Mouse (Mus musculus): ENCODE results near the gene Sh3bp4. TPM values are rescaled to one million over a fixed set of nuclear protein-coding genes. Genes with fewer than 3 reads are reported as not detected.

The Sh3bp4 gene
- polyA plus RNA-seq, 1 experiment from 2014 or later, result 22.6 TPM

DNA sequence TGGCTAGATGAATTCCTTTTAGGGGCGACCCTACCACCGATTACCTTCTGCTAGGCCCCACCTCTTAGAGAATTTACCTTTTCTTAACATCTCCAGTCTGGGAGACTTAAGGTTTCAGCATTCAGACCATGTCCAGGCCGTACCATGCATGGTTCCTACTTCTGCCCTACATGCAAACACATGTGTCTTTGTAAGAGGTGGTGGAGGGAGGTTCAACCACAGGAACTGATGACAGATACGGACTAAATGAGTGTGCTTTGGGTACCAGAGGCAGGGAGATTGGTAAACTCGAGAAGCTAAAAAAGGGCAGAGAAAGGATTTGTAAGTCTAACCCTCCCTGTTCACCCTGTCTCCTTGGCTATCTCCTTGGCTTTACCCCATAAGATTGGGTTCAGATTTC is 23.5 kb downstream of the Sh3bp4 start:
- no peaks in the 10 kb centered on the region for H3K27me3 ChIP-seq (replicated peaks; ENCODE audit: control insufficient read depth, insufficient read depth, low read length)
- H3K36me3 ChIP-seq (ENCODE audit: control insufficient read depth, insufficient read depth, low read length), result no peaks in the 10 kb centered on the region
- H3K27ac ChIP-seq (ENCODE audit: low read depth), result no peak overlapping the region
- H3K9me3 ChIP-seq (ENCODE audit: control insufficient read depth, low read length), result no peaks in the 10 kb centered on the region
- H3K9ac ChIP-seq (ENCODE audit: low read length), result no peak overlapping the region
- DNase-seq (ENCODE audit: low spot score) (no peak), ATAC-seq (replicated peaks; ENCODE audit: low FRiP score, low TSS enrichment, low read depth) (no peak)
- H3K4me1 ChIP-seq (replicated peaks; ENCODE audit: control insufficient read depth, insufficient read depth, low read length), result peaks cover 52% of the 10 kb centered on the region
- no peak overlapping the region for H3K4me2 ChIP-seq (ENCODE audit: low read length)
- WGBS, result 83% methylated on average over 5 of the region's 5 CpGs
- H3K4me3 ChIP-seq (ENCODE audit: low read depth, low read length), result no peak overlapping the region

DNA sequence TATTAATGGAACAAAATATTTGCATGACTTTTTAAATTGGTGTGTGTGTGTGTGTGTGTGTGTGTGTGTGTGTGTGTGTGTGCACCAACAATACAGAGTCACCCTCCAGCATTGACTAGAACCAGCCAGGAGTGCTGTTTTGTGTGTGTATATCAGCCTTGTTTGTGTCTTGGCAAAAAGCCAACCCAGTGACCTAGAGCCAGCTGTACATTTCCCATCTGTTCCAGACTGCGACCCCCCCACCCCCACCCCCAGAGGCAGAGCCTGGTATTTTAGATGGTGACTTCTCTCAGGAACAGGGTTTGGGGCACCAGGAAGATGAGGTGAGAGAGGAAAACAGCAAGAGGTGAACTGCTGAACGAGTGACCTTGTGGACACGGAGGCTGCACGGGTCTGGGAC is 24.2 kb downstream of the Sh3bp4 start:
- no peak overlapping the region for H3K9ac ChIP-seq (ENCODE audit: low read length)
- H3K9me3 ChIP-seq (ENCODE audit: control insufficient read depth, low read length), result no peaks in the 10 kb centered on the region
- H3K36me3 ChIP-seq (ENCODE audit: control insufficient read depth, insufficient read depth, low read length), result no peaks in the 10 kb centered on the region
- no peak overlapping the region for H3K27ac ChIP-seq (ENCODE audit: low read depth)
- no peak for ATAC-seq (replicated peaks; ENCODE audit: low FRiP score, low TSS enrichment, low read depth)
- 39% methylated on average over 4 of the region's 4 CpGs for WGBS
- H3K27me3 ChIP-seq (replicated peaks; ENCODE audit: control insufficient read depth, insufficient read depth, low read length), result no peaks in the 10 kb centered on the region
- DNase-seq (ENCODE audit: low spot score), result no peak
- H3K4me3 ChIP-seq (ENCODE audit: low read depth, low read length), result no peak overlapping the region
- H3K4me2 ChIP-seq (ENCODE audit: low read length), result no peak overlapping the region
- peaks cover 46% of the 10 kb centered on the region for H3K4me1 ChIP-seq (replicated peaks; ENCODE audit: control insufficient read depth, insufficient read depth, low read length)

DNA sequence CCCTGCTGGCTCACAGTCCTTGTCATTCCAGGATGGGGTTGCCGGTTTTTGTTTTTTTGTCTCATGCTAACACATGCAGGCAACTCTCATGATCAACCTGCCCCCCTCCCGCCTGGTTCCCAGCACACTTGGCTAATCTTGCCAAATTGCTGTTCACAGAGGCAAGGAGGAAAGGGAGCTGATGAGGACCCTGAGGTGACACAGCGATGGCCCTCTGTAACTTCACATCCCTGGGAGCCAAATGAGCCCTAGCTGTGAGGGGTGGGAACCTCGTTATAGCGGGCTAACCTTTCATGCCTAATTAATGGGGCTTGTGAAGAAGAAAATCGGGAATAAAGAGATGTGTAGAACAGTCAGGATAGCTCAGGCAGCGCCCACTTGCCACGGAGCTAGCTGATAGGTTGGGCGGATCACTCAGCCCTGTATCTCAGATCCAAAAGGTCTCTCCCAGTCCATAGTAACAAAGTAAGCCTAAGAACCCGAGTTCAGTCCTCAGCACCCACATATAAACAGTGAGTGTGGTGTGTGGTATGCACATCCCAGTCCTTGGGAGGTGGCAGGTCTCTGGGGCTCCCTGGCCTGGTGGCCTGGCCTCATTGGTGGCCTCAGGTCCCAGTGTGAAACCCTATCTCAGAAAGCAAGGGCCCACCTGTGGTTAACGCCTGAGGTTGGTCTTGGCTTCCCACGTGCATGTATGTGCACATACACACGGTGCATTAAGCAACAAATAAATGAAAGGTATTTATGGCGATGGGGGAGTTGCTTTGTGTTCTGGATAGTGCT is 25.6 kb downstream of the Sh3bp4 start:
- no peaks in the 10 kb centered on the region for H3K27me3 ChIP-seq (replicated peaks; ENCODE audit: control insufficient read depth, insufficient read depth, low read length)
- ATAC-seq (replicated peaks; ENCODE audit: low FRiP score, low TSS enrichment, low read depth) (no peak), DNase-seq (ENCODE audit: low spot score) (no peak)
- H3K4me1 ChIP-seq (replicated peaks; ENCODE audit: control insufficient read depth, insufficient read depth, low read length), result peaks cover 37% of the 10 kb centered on the region
- H3K27ac ChIP-seq (ENCODE audit: low read depth), result no peak overlapping the region
- H3K4me3 ChIP-seq (ENCODE audit: low read depth, low read length), result no peak overlapping the region
- H3K9me3 ChIP-seq (ENCODE audit: control insufficient read depth, low read length), result no peaks in the 10 kb centered on the region
- WGBS, result 46% methylated on average over 14 of the region's 14 CpGs
- 0 out of 2 replicates have a peak overlapping the region, but pooled peaks have one; percentile 15 for H3K4me2 ChIP-seq (ENCODE audit: low read length)
- H3K9ac ChIP-seq (ENCODE audit: low read length), result no peak overlapping the region
- no peaks in the 10 kb centered on the region for H3K36me3 ChIP-seq (ENCODE audit: control insufficient read depth, insufficient read depth, low read length)

DNA sequence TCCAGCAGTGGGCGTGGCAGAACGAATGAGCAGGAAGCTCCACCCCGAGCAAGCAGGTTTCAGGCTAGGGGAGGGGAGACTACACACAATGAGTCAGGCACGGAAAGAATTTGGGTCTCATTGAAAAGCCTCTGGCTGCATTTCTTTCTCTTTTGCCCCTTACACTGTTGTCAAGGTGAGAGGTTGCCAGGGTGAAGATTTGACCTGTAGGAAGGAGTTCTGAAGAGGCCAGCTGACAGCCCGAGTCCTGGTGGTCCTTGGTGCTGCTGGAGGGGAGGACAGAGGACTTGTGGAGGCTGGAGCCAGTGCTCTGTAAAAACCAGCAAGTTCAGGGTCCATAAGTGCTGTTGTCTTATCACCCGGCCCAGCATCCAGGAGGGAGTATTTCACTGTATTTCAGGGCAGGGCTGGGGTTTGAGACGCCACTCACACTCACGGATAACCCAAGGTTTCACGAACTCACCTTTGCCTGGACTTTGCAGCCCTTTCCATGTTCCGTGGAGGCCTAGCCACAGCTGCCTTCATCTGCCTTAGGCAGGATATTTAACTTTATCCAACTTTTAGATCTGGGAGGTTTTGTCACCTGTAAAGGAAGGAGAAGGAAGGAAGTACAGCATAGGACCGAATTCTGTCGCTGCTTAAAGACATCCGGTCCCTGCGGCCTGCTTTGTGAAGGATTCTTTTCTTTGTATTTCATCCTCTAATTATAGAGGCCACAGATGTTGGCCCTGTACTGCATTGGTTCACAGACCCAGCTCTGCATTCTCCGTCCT is 32.2 kb downstream of the Sh3bp4 start:
- H3K4me2 ChIP-seq (ENCODE audit: low read length), result no peak overlapping the region
- no peak for ATAC-seq (replicated peaks; ENCODE audit: low FRiP score, low TSS enrichment, low read depth)
- peaks cover 27% of the 10 kb centered on the region for H3K4me1 ChIP-seq (replicated peaks; ENCODE audit: control insufficient read depth, insufficient read depth, low read length)
- H3K4me3 ChIP-seq (ENCODE audit: low read depth, low read length), result no peak overlapping the region
- H3K9me3 ChIP-seq (ENCODE audit: control insufficient read depth, low read length), result no peaks in the 10 kb centered on the region
- no peaks in the 10 kb centered on the region for H3K36me3 ChIP-seq (ENCODE audit: control insufficient read depth, insufficient read depth, low read length)
- H3K27ac ChIP-seq (ENCODE audit: low read depth), result no peak overlapping the region
- WGBS, result 62% methylated on average over 13 of the region's 15 CpGs
- no peak overlapping the region for H3K9ac ChIP-seq (ENCODE audit: low read length)
- H3K27me3 ChIP-seq (replicated peaks; ENCODE audit: control insufficient read depth, insufficient read depth, low read length), result no peaks in the 10 kb centered on the region
- no peak for DNase-seq (ENCODE audit: low spot score)

DNA sequence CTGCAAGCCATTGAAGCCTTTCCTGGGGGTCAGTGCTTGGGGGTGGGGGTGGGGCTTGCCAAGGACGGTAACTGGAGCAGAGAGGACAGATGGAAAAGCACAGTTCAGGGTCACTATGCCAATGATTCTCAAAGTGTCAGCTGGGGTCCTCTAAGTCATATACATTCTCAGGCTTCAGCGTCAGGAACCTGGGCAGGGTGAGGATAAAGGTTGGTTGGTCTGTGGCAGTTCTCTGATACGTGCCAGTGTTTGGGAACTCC is 32.7 kb downstream of the Sh3bp4 start:
- H3K27ac ChIP-seq (ENCODE audit: low read depth), result 0 out of 2 replicates have a peak overlapping the region, but pooled peaks have one; percentile 33
- ATAC-seq (replicated peaks; ENCODE audit: low FRiP score, low TSS enrichment, low read depth), result no peak

DNA sequence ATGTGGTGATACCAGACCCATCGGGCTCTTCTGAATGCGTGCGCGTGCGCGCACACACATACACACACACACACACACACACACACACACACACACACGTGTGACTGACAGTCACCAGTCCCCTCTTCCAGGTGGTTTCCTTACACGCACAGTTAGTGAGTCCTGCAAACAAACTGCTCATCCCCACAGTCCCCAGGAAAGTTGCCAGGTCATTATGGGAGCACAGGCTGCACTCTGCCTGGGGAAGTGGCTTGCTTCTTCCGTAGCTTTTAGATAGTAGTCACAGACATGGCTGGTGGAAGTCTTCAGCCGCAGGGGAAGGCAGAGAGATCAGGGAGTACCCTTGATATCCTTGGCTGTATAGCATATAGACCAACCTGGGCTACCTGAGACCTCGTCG is 33.3 kb downstream of the Sh3bp4 start:
- Histone ChIP-seq H3K4me1 (replicated peaks; ENCODE audit: control insufficient read depth, insufficient read depth, low read length) (peaks cover 38% of the 10 kb centered on the region), H3K27ac (ENCODE audit: low read depth) (no peak overlapping the region), H3K9ac (ENCODE audit: low read length) (no peak overlapping the region), H3K4me2 (ENCODE audit: low read length) (no peak overlapping the region), H3K9me3 (ENCODE audit: control insufficient read depth, low read length) (no peaks in the 10 kb centered on the region), H3K36me3 (ENCODE audit: control insufficient read depth, insufficient read depth, low read length) (no peaks in the 10 kb centered on the region), H3K27me3 (replicated peaks; ENCODE audit: control insufficient read depth, insufficient read depth, low read length) (no peaks in the 10 kb centered on the region), H3K4me3 (ENCODE audit: low read depth, low read length) (no peak overlapping the region)
- 73% methylated on average over 12 of the region's 12 CpGs for WGBS
- ATAC-seq (replicated peaks; ENCODE audit: low FRiP score, low TSS enrichment, low read depth), result no peak
- no peak for DNase-seq (ENCODE audit: low spot score)

More for the DNA sequence above, 32.7 kb downstream of the Sh3bp4 start:
- Histone ChIP-seq H3K36me3 (ENCODE audit: control insufficient read depth, insufficient read depth, low read length) (no peaks in the 10 kb centered on the region), H3K4me3 (ENCODE audit: low read depth, low read length) (no peak overlapping the region), H3K4me1 (replicated peaks; ENCODE audit: control insufficient read depth, insufficient read depth, low read length) (peaks cover 32% of the 10 kb centered on the region), H3K27me3 (replicated peaks; ENCODE audit: control insufficient read depth, insufficient read depth, low read length) (no peaks in the 10 kb centered on the region), H3K9me3 (ENCODE audit: control insufficient read depth, low read length) (no peaks in the 10 kb centered on the region), H3K9ac (ENCODE audit: low read length) (no peak overlapping the region), H3K4me2 (ENCODE audit: low read length) (no peak overlapping the region)
- 32% methylated on average over 3 of the region's 3 CpGs for WGBS
- no peak for DNase-seq (ENCODE audit: low spot score)

DNA sequence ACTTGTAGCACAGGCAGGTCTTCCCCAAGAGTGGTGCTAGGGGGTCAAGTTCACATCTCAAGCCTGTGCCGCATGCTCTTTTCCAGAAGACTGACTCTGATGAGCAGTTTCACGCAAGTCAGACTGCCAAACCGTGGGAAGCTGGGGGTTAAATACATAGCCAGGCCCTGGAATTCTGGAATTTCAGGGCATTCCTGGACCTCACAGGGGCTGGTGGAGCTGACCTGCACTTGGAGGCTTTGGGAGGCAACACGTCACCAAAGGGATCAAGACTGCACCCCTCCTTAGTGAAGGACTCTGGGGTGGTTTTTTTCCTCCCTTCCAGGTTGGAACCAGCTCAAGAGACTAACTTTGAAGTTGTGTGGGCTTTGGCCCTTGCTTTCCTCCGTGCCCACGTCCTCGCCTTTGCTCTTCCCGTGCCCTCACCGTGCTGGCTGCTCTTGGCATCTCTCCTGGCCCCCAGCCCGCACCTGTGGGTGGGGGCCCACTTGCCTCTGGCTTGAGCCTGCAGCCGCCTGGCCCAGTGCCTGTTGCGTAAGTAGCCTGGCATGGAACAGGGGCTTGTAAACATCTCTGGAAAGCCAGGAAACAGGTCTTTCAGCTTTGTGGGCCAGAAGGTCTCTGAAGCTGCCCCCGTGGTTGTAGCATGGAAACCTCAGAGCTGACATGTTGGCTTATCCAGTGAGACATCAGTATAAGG is 34.0 kb downstream of the Sh3bp4 start:
- DNase-seq (ENCODE audit: low spot score), result no peak
- 72% methylated on average over 13 of the region's 13 CpGs for WGBS
- H3K4me1 ChIP-seq (replicated peaks; ENCODE audit: control insufficient read depth, insufficient read depth, low read length), result peaks cover 45% of the 10 kb centered on the region

DNA sequence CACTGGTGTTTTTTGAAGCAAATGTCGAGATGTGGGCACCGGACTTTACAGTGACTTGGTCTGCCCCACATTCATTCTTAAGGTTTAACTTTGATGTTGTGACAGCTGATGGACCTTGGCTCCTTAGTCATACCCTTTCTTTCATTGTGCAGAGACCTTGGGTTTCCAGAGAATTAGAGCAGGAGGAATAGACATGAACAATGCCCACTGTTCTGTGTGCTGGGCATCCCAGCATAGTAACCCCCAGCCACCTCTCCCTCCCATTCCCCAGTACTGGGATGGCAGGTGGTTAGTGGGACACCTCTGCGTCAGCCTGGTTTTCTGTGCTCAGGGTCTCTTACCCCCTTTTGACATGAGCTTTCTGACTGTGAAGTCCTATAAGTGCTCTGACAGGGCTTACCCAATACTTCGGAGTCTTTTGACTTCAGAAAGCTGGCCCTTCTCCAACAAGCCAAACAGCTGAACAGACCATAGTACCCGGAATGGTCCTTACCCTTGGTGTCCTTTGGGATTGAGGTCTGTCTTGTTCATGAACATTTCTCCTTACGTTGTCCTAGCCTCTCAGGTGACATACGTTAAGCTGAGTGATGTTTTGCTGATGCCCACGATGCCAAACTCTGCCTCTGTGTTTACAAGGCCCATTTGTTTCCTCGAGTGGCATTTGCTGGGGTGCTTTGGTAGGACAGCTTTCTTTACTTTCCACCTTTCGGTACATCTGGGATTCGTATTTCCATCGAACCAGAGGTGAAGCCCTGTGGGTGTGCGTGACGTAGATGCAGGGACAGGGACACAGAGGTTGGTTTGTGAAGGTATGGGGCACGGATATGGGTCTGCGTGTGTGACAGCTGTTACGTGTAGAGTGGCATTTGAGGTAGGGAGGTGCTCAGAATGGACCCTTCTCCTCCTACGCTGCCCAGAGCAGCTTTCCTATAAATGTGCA is 35.9 kb downstream of the Sh3bp4 start:
- H3K4me1 ChIP-seq (replicated peaks; ENCODE audit: control insufficient read depth, insufficient read depth, low read length), result peaks cover 61% of the 10 kb centered on the region
- H3K9me3 ChIP-seq (ENCODE audit: control insufficient read depth, low read length), result no peaks in the 10 kb centered on the region
- no peak for DNase-seq (ENCODE audit: low spot score)
- peak overlapping the region; percentile 0; the same call in 1 of the 2 replicates for H3K9ac ChIP-seq (ENCODE audit: low read length)
- H3K4me3 ChIP-seq (ENCODE audit: low read depth, low read length), result no peak overlapping the region
- ATAC-seq (replicated peaks; ENCODE audit: low FRiP score, low TSS enrichment, low read depth), result no peak
- no peaks in the 10 kb centered on the region for H3K27me3 ChIP-seq (replicated peaks; ENCODE audit: control insufficient read depth, insufficient read depth, low read length)
- H3K4me2 ChIP-seq (ENCODE audit: low read length), result no peak overlapping the region
- no peak overlapping the region for H3K27ac ChIP-seq (ENCODE audit: low read depth)
- H3K36me3 ChIP-seq (ENCODE audit: control insufficient read depth, insufficient read depth, low read length), result no peaks in the 10 kb centered on the region
- WGBS, result 87% methylated on average over 18 of the region's 18 CpGs

More for the DNA sequence above, 34.0 kb downstream of the Sh3bp4 start:
- H3K36me3 ChIP-seq (ENCODE audit: control insufficient read depth, insufficient read depth, low read length), result no peaks in the 10 kb centered on the region
- H3K4me2 ChIP-seq (ENCODE audit: low read length), result no peak overlapping the region
- no peak overlapping the region for H3K9ac ChIP-seq (ENCODE audit: low read length)
- H3K9me3 ChIP-seq (ENCODE audit: control insufficient read depth, low read length), result no peaks in the 10 kb centered on the region
- no peaks in the 10 kb centered on the region for H3K27me3 ChIP-seq (replicated peaks; ENCODE audit: control insufficient read depth, insufficient read depth, low read length)
- ATAC-seq (replicated peaks; ENCODE audit: low FRiP score, low TSS enrichment, low read depth), result no peak
- H3K4me3 ChIP-seq (ENCODE audit: low read depth, low read length), result no peak overlapping the region
- H3K27ac ChIP-seq (ENCODE audit: low read depth), result no peak overlapping the region
